Mouse (Mus musculus) testis, adult 2 months (tissue): ENCODE data around the gene Olfr218. TPM values are rescaled to one million over a fixed set of nuclear protein-coding genes. Genes with fewer than 3 reads are reported as not detected.
"Not testable (repeated sequence)": the region's sequence is repeated elsewhere in the genome, so short reads cannot be mapped to it uniquely, and the experiment has no call there.

Source experiments
- H3K27ac ChIP-seq: fragments of 200-500 bp; 2 replicates; pipeline ENCODE4 v1.5.1; 2012; ENCODE audit warnings: low read depth, low read length; ENCODE audit not compliant: control insufficient read depth, insufficient read depth
- H3K27me3 ChIP-seq: fragments of 200-500 bp; 2 replicates; pipeline ENCODE4 v1.6.1; 2012; ENCODE audit warnings: mild to moderate bottlenecking, low read length, moderate library complexity; ENCODE audit not compliant: control insufficient read depth, insufficient read depth
- H3K36me3 ChIP-seq: fragments of 200-500 bp; 2 replicates; pipeline ENCODE4 v1.6.1; 2012; ENCODE audit warnings: mild to moderate bottlenecking, low read length; ENCODE audit not compliant: control insufficient read depth, insufficient read depth
- H3K4me1 ChIP-seq: fragments of 200-500 bp; 2 replicates; pipeline ENCODE4 v1.6.1; 2012; ENCODE audit warnings: low read length; ENCODE audit not compliant: control insufficient read depth, insufficient read depth
- H3K4me3 ChIP-seq: fragments of 200-500 bp; 2 replicates; pipeline ENCODE4 v1.5.1; 2012; ENCODE audit warnings: low read depth, mild to moderate bottlenecking, low read length, moderate library complexity, mixed read lengths; ENCODE audit not compliant: control insufficient read depth
- CTCF ChIP-seq: fragments of 200-500 bp; IDR thresholded peaks from 2 replicates; pipeline ENCODE4 v1.5.1; 2012; ENCODE audit warnings: low read depth, mild to moderate bottlenecking, inconsistent platforms, low read length, moderate library complexity; ENCODE audit not compliant: control insufficient read depth, insufficient read depth, insufficient replicate concordance
- POLR2A ChIP-seq: fragments of 200-500 bp; IDR thresholded peaks from 2 replicates; pipeline ENCODE4 v1.6.1; 2012; ENCODE audit warnings: low read depth, mild to moderate bottlenecking, inconsistent platforms, low read length, moderate library complexity; ENCODE audit not compliant: control insufficient read depth
- polyA plus RNA-seq: library from polyadenylated mRNA; depleted of rRNA; stranded (reverse); fragments of >200 nt; gene quantifications from 2 replicates; pipeline ENCODE4 v1.2.3, GENCODE M21; 2012; rRNA removed

Gene Olfr218
- polyA plus RNA-seq, 1 experiment, result not detected

- H3K4me1 ChIP-seq, result no peaks in the 10 kb centered on the region
- no peaks in the 10 kb centered on the region for H3K27me3 ChIP-seq
- no peak within 1 kb of the TSS for H3K4me3 ChIP-seq
- no peak for TF ChIP-seq POLR2A
- TF ChIP-seq CTCF, result no peak
- H3K27ac ChIP-seq, result no peak within 1 kb of the TSS
- H3K36me3 ChIP-seq, result no peaks in the 10 kb centered on the region
These were observed 29.5 kb downstream of the Olfr218 start, which contains the start of gene Fcer1a for GRCm38 (mm10) chr1:173227081-173227480. Gene Fcer1a, minus strand, starts transcription at chr1:173227214.

DNA sequence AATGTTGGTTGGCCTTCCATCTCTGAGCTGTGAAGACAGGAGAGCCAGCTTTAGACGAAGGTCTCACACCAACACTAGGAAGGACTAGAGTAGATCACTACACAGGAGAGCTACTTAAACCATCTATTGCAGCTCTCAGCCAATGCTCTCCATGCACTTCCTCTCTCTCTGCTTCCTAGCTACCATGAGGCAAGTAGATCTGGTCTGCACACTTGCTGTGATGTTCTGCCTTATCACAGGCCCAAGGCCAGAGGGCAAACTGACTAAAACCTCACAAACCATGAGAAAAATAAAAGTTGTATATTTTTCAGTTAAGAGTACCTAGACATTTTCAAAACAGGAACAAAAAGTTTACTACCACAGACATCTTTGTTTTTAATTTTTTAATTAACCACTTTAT is 39.4 kb downstream of the Olfr218 start:
- H3K4me1 ChIP-seq, H3K4me3 ChIP-seq, H3K27me3 ChIP-seq, H3K36me3 ChIP-seq, H3K27ac ChIP-seq: not testable (repeated sequence)

DNA sequence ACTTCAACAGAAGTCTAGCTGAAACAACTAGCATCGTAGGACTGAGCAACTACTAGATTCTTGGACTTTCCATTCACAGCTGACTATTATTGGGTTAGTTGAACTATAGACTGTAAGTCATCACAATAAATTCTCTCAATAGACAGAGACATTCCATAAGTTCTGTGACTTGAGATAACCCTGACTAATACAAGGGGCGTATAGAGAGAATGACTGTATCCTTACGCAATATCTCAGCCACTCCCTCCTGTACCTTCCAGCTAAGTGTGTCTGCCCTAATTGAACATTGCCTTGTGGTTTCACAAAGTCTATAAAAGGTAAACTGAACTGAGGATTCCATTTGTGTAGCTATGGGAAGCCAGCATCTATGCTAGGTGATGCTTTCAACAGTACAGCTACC is 52.3 kb downstream of the Olfr218 start:
- TF ChIP-seq POLR2A (no peak), CTCF (no peak)
- Histone ChIP-seq H3K27ac (no peak overlapping the region), H3K27me3 (no peaks in the 10 kb centered on the region), H3K36me3 (no peaks in the 10 kb centered on the region), H3K4me1 (no peaks in the 10 kb centered on the region), H3K4me3 (no peak overlapping the region)

Other genes starting within 250 kb of the Olfr218 start
- 0.05 and 0.22 TPM in 2 replicates for gene Olfr16, start 247.4 kb upstream of the Olfr218 start, polyA plus RNA-seq
- not detected in 2 replicates for gene Olfr1408, start 60.4 kb upstream of the Olfr218 start, polyA plus RNA-seq
- not detected in 2 replicates for gene Olfr1406, start 7.2 kb upstream of the Olfr218 start, polyA plus RNA-seq
- gene Olfr1404, start 14.6 kb downstream of the Olfr218 start, polyA plus RNA-seq, result not detected in 2 replicates
- gene Fcer1a, start 29.4 kb downstream of the Olfr218 start, polyA plus RNA-seq, result not detected in 2 replicates
- not detected in 2 replicates for gene Olfr418, start 68.2 kb downstream of the Olfr218 start, polyA plus RNA-seq
- gene Mptx2, start 80.0 kb downstream of the Olfr218 start, polyA plus RNA-seq, result not detected in 2 replicates
- 0.23 and 0.26 TPM in 2 replicates for gene Ackr1, start 135.9 kb downstream of the Olfr218 start, polyA plus RNA-seq
- 0.12 and 0.27 TPM in 2 replicates for gene Aim2, start 153.1 kb downstream of the Olfr218 start, polyA plus RNA-seq
- gene Cadm3, start 169.9 kb downstream of the Olfr218 start, polyA plus RNA-seq, result 0.11 and 0.22 TPM in 2 replicates